Mouse (Mus musculus) cerebellum, postnatal 25 days (tissue): ENCODE results near the gene Fkbp10.
A peak's percentile ranks its signal among the peaks of the same experiment; 100 is the strongest.

ENCODE experiments used
- DNase-seq, 2 experiments: peaks; one replicate each; pipeline ENCODE4 v3.0.0; 2021; ENCODE audit warnings: mixed read lengths in 2 of 2

Fkbp10 gene

DNA sequence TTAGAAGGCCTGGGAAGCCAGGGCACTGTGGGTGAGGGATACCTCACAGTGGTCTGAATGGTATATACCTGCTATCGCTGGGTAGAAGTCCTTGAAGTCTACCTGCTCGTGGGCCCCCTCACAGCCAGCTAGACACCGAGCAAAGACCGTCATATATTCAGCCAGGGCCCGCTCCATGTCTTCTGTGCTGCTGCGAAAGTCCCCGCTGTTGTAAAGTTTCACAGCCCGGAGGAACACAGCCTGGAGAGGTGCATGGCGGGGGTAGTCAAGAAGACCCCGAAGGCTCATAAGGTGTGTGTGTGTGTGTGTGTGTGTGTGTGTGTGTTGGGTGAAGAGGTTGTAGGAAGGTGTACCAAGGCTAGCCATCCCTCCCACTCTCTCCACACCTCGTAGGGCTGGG lies 2.0 kb upstream of the Fkbp10 start:
- DNase-seq = no peak

DNA sequence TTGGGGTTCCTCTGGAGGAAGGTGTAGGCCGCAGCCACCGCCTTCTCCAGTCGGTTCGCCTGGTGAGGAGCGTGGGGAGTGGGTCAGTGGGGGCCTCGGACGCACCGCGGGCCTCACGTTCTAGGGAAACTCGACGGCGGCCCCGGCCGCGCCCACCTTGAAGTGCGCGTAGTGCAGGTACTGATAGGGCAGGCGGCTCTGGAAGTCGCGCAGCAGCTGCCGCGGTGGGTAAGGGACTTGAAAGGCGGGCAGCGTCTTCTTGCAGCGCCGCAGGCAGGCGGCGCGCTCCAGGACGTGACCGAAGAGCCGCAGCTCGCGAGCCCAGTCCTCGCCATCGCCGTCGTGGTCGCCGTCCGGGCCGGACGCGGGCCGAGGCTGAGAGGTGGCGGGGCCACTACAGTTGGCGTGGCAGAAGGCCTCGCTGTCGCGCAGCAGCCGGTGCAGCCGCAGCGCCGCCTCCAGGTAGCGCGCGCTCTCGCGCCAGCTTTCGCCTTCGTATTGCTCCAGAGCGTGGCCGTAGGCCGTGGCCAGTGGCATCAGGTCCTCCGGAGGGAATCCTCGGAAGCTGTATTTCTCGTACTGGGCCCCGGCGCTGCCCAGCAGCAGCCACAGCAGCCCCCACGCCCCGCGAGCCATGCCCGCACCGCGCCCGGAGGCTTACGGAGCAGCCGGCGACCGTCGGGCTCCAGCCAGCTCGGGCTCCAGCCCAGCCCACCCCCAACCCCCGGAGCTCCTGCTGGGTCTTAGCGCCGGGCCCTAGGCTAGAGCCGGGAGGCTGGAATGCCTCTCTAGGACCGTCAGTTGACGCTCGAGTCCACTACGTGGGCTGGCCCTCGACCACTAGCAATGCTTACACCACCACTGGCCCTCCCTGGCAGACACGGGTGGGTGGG lies 1.2 kb upstream of the Fkbp10 start, which contains the start of gene P3h4:
P3h4 (minus strand) TSS at position 816 of the 893 bp plus-strand sequence.
- peak; percentile 92 to 94 for DNase-seq

DNA sequence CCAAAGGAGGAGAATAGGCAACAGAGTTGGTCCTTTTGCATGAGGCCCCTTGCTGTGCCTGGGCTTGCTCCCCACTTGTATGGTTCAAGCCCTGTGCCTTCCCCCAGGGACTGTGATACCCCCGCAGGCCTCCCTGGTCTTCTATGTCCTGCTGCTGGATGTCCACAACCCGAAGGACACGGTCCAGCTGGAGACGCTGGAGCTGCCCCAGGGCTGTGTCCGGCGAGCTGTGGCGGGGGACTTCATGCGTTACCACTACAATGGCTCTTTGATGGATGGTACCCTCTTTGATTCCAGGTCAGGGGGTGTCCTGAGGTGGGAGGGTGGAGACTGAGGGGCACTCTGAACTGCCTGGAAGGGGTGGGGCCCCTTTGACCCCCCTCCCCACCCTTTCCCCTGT lies 6.0 kb downstream of the Fkbp10 start:
- DNase-seq = no peak

DNA sequence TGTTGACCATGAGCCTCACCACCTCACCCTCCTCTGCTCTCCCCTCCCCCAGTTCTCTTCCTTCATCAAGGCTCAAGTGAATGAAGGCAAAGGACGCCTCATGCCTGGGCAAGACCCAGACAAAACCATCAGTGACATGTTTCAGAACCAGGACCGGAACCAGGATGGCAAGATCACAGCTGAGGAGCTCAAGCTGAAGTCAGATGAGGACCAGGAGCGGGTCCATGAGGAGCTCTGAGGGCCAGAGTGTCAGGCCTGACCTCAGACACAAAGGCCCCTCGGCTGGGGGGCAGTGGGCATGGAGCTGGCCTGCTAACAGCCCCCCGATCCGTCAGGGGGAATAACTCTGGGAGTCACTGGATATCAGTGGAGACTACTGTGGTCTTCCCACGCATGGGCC lies 8.3 kb downstream of the Fkbp10 start:
- no peak for DNase-seq

DNA sequence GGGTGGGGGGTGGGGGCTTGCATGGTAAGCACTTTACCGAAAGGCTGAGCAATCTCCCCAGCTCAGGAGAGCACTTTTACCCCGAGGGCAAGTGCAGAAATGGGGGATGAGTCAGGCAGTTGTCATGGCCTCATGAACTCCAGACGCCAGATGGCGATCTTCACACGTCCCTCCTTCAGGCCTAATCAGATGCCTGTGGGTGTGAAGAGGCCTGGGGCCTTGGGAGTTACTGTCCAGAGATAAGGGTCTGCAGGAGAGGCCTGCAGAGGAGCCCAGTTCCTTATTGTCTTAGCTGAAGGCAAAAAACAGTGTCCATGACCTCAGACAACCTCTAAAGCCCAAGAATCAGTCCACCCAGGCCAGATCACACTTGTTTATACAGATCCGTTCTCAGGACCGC lies 10.4 kb downstream of the Fkbp10 start:
- peak; percentile 78 to 90 for DNase-seq

DNA sequence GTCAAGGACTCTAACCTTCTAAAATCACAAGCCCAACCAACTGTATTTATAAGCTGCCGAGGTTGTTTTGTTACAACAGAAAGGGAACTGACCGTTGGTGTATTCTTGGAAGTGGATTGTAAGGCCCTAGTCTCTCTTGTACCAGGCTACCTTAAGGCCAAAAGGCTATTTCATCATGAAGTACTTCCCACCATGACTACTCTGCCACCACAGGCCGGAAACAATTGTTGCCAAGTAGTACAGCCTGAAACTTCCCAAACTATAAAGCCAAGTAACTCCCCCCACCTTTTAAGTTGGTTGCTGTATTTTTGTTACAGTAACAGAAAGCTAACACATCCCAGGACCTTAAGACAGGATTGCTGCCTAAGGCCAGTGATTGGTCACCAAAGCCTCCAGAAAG lies 11.3 kb downstream of the Fkbp10 start:
- no peak for DNase-seq

DNA sequence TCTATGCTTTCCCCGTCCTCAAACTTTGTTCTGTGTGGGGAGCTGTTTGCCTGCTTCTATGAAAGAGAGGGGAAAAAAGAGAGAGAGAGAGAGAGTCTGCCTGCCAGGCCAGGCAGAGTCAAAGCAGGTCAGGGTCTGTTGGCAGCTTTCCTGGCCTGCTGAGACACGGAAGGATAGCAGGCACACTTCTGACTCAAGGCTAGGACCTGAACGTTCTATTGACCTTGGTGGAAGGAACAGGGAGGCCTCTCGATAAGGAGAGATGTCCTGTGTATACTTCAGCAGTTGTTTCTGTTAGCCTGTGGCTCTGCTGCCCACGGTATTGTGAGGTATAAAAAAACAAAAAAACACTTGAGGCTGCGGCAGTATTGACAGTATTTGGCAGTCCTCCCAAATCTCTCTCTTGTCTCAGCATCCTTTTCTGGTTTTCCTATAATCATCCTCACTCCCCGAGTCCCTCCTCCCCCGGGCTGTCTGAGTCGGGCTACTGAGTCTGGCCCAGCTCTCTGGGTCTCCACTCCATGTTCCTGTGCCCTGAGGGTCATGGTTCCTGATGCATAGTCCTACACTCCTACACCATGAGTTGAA lies 13.2 kb downstream of the Fkbp10 start:
- DNase-seq = peak; percentile 34 to 63

DNA sequence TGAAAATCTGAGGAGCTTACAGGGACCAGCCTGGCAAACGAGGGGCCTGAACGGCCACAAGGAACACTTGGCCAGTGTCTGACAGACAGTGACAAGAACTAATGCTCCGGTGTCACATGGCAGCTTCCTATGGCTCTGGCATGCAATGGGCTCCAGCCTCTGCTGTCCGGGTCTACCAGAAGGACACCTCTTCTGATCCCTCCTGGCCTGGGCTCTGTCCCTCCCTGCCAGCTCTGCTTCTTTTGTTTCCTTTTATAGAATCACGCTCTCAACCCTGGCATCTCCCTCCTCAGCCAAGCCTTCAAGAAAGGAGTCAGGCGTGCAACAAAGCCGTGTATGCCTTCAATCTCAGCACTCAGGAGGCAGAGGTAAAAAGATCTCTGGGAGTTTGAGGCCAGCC lies 14.6 kb downstream of the Fkbp10 start:
- peak; percentile 35 to 52 for DNase-seq

DNA sequence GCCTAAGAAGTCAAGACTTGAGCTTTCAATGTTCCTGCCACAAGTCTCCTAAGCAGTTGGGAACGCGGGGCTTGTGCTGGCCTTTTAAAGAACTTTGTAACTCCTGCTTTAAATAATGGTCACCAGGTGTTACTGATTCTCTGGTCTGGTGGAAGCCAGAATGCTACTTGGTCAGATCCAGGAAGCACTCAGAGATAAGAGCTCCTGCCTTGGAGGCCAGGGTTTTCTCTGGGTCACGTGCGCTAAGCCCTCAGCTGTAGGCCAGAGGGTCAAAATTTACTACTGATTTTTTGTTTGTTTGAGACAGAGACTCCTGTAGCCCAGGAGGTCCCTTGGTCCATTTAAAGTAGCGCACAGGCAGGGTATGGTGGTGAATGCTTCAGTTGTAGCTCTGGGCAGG lies 16.5 kb downstream of the Fkbp10 start:
- no peak for DNase-seq

DNA sequence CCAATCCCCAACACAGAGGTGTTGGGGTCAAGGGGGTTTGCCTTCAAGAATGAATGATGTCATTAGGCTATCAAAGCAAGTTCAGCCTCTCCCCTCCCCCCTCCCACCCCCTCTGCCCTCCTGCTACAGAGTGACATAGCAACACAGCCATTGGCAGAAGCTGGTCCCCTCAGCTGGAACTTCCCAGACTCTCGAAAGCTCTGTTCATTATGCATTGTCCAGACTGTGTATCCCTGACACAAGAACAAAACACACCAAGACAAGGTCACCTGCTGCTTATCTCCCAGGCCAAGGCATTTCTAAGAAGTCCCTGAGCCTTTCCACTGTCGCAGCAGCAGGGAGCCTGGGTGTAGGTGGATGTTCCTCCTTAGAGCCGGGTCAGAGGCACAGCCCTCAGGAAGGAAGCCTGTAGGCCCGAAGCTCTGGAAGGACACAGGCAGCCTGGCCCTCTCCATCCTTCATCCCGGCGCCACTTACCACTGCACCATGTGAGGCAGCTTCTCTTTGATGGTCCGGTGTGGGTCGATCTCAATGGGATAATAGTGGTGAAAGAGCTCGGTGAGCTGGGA lies 20.3 kb downstream of the Fkbp10 start:
- no peak for DNase-seq

DNA sequence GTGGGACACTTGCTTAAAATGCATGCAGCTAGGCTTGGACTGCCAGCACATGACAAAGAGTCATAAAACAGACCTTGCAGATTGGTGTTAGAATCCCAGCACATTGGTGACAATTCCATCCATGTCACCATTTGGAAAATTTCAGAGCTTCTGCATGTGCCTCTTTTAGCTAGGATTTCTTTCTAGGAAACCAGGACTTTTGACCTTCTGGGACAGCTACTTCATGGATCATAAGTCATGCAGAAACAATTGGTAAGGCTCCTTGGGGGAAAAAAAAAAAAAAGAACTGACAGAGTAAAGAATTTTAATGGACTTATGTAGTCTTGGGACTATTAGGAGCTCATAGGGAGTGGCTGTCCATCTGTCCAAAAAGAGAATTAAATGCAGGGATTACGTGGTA lies 22.4 kb downstream of the Fkbp10 start:
- DNase-seq = no peak

DNA sequence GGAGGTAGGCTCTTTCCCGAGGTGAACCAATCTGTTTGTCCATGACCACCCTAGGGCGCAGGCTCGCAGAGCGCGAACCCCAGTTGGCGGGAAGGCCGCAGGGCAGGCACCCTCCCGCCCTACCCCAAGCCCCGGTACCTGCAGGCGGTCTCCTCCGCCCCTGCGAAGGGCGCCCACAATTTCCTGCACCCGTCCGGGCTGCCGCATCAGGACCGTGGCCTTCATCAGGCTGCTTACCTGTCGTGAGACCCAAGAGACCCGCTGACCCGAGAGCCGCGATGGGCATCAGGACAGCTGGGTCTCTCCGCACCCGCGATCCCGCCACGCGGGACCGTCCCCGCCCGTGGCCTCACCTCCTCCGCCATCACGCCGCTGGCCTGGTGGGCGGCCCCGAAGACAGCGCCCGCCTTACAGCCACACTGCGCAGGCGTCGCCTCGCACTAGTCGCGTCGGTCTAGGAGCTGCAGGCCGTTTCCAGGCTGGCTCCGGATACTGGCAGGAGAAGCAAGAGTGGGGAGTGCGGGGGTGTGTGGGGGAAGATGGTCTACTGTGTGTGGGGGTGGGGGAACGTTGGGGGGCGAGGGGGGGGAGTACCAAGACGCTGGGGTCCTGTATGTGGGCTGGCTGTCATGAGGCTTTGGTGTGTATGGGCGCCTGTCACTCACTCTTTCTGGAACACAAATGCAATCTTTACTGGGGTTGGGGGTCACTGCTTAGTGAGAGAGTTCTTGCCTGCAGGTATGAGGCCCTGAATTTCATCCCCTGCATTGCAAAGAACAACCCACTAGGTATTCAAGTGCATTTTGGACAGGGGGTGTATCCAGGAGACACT lies 25.4 kb downstream of the Fkbp10 start:
- DNase-seq = peak; percentile 88 to 92

DNA sequence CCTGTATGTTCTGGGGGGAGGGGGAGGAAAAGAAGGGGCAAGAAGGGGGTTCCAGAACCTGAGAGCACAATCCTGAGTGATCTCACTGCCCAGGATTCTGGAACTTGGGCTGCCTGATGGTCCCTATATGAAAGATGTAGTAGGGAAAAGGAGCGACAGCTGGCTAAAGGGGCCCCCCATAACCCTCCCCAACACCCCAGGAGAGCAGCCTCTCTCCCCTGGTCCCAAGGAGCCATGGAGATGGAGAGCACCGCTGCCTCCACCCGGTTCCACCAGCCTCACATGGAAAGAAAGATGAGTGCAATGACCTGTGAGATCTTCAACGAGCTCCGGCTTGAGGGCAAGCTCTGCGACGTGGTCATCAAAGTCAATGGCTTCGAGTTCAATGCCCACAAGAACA lies 26.3 kb downstream of the Fkbp10 start, which contains the start of the genes Nt5c3b and Klhl10:
Nt5c3b (minus strand) TSS at position 12 of the 400 bp plus-strand sequence.
Klhl10 (plus strand) TSS at position 121 of the 400 bp plus-strand sequence.
- DNase-seq = no peak

DNA sequence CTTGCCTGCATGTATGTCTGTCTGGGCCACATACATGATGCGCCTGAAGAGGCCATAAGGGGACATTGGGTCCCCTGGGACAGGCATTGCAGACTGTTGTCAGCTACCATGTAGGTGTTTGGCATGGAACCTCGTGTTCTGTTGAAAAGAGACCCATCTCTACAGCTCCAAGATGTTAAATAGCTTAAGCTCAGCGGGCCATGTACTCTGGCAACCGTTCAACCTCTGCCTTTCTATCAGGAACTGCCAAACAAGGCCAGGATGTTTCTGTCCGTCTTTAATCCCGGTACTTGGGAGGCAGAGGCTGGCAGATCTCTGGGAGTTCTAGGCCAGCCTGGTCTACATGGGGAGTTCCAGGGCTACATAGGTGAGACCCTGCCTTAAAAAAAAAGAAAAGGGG lies 27.1 kb downstream of the Fkbp10 start:
- DNase-seq = no peak

DNA sequence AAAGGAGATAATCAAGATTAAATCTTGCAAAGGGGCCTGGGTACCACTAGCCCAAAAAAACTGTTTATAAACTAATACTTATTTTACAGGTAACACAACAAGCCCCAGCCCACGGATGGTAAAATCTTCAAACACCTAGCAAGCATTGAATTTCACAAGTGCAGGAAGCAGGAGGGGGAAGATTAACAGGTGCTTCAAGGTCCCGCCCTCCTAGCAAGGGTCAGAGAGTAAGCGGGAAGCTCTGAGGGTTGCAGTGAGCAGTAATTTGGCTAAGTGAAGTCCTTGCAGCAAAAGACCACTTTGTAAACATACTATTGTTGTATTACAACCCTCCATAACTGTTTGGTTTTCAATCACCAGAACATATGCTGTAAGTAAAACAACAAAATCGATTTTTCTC lies 41.8 kb downstream of the Fkbp10 start:
- DNase-seq = no peak

DNA sequence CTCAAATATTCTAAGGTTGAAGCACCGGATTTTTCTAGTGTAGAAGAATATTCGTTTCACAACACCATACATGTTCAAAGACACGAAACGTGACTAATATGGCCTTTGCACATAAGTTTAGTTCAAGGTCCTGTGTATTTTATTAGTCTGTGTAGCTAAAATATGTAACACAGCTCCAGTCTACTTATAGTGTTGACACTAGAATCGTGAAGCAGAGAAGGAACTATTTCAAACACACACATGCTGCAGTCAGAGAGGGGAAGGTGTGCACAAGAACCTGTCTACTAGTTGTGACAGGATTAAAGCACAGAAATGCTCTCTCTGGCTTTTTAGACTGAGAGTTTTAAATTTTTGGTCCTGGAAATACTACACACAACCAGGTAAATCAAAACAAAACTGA lies 42.2 kb downstream of the Fkbp10 start:
- DNase-seq = no peak

DNA sequence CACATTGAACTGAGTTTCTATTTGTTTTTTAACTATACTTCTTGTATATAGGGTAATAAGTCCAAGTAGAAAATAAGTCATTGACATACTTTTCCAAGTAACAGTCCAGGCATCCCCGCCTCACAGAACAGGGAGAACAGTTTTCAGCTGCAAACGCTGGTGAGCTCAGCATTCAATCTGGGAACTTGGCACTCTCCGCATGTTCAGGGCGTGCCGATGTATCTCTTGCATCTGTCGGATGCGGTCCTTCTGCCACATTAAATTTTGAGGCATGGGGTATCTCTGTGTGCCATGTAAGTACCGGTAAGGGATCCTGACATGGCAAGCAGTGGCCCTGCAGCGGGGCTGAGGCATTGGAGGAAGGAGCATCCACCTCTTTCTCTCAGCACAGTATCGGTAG lies 47.2 kb downstream of the Fkbp10 start:
- peak; percentile 17 to 18 for DNase-seq

DNA sequence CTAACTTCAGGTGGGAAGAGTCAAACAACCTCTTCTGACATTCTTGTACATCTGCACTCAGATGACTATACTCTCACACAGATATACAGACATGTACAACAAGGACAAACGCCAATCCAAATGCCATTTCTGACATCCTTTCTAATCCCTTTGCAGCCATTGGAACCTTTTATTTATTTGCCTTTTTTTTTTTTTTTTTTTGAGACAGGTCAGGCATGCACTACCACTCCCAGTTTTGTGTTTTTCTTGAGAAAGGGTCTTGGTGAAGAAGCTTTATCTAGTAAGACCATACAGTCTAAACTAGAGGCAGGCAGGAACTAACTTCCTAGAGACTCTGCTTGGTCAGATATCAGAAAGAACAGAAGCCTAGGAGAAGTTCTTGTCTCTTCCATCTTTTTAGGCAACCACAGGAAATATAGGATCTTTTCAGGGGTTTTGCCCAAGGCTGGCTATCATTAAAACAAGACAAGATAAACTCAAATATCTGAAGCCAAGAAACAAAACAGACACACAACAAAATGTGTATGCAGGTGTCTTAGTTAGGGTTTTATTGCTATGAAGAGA lies 49.8 kb downstream of the Fkbp10 start:
- no peak for DNase-seq

DNA sequence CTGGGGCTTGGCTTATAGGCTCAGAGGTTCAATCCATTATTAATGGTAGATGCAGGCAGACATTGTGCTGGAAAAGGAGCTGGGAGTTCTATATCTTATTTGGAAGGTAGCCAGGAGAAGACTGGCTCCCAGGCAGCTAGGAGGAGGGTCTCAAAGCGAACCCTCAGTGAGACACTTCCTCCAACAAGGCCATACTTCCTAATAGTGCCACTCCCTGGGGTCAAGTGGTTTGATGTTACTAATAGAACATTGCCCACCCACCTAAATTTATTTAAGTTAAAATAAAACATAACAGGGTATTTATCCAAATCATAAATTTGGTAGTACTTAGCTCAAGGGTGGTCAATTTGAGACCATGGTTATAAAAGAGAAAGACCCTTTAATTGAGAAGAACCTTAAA lies 50.3 kb downstream of the Fkbp10 start:
- DNase-seq = no peak

DNA sequence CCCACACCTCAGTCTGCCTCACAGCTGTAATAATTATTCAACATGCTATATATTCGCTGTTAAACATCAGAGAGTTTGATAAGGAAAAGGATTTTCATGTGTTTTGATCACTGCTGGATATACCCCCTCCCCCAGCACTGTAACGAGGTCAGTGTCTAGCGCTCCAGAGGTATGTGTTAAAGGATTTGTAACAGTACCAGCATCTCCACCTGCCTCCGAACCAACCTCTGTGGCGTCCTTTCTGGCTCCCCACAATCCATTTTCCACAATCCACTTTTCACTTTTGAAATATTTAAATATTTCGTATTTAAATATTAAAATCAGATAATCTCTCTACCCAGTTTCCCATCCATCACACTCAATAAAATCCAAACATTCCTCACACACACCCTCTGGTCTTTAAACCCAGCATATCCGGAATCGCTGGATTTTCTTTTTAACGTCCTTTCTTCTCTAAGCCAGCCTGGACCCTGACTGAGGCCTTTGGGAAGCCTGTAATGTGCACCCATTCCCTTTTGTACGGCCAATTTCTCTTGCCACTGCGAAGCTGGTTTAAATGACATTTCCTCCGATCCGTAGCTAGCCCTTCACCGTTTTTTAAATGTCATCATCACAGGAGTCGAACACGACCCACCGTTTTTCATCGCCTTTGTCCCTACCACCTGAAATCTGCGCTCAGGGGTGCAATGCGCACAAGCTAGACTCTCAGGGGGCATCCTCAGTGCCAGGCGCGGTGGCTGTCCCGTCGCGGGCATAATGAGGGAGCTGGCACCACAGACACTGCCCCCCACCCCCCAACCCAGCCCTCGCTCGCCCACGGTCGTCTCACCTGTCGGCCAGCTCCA lies 56.1 kb downstream of the Fkbp10 start:
- DNase-seq = peak in 1 of 2 experiments; percentile 20

DNA sequence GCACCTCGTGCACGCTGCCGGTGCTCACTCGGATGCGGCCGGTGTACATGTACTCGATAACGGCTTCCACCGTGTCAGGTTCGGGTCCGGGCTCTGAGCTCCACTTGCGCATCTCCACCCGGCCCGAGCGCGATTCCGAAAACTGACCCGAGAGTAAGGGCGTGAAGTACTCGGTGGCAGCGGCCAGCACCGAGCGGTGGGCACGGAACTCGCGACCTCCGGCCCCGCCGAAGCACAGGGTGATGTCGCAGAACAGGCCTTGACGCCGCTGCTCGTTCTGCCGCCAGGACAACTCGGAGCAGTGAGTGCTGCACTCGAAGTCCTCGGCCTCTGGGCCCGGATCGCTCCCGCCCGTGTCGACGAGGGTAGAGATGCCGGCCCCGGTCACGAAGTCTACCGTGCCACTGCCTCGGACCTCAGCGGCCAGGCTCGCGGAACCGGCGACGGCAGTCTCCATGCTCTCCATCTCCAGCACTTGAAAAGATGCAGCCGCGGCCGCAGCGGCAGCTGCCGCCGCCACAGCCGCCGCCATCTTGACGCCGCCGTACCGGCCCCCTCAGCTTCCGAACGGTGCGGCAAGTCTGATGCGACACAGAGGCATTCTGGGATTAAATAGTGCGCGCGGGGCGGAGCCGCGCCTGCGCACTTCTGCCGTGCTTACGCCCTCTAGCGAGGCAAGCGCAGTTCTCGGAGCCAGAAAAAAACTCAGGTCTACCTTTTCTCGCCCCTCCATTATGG lies 56.9 kb downstream of the Fkbp10 start, which contains the start of gene Klhl11:
Klhl11 (minus strand) TSS at position 545 of the 738 bp plus-strand sequence.
- DNase-seq = peak; percentile 95
